Comparison of ENCODE assay signal across 8 mouse cellular contexts in genomic region chr7:46033109-46033869, GRCm38 (mm10). TPM values are rescaled to one million over a fixed set of nuclear protein-coding genes. Genes with fewer than 3 reads are reported as not detected.
DNase-seq lines count a peak whose midpoint lies in the region; ATAC-seq and TF ChIP-seq lines count a peak whose summit lies in the region.

Gene Nomo1, plus strand, starts transcription at chr7:46033698.

- peak within 1 kb of the TSS; percentile 23; the same call in 1 of the 2 replicates for H3K27ac ChIP-seq in CH12.LX (ENCODE audit: insufficient read depth, low read depth)
- H3K27ac ChIP-seq in forebrain, embryonic 11.5 days (ENCODE audit: low read depth, low read length), result no peak within 1 kb of the TSS
- H3K27ac ChIP-seq in heart, embryonic 16.5 days (ENCODE audit: low read length), result no peak within 1 kb of the TSS
- H3K27ac ChIP-seq in liver, embryonic 15.5 days (replicated peaks), result peak within 1 kb of the TSS; percentile 24; the same call in 1 of the 2 replicates
- H3K27ac ChIP-seq in neural tube, embryonic 12.5 days, result no peak within 1 kb of the TSS

- no peaks in the 10 kb centered on the region for H3K9me3 ChIP-seq in CH12.LX (replicated peaks; ENCODE audit: low read length)
- no peaks in the 10 kb centered on the region for H3K9me3 ChIP-seq in forebrain, embryonic 11.5 days (ENCODE audit: control insufficient read depth, low read length)
- H3K9me3 ChIP-seq in heart, embryonic 16.5 days (replicated peaks; ENCODE audit: control insufficient read depth, low read length), result no peaks in the 10 kb centered on the region
- no peaks in the 10 kb centered on the region for H3K9me3 ChIP-seq in liver, embryonic 15.5 days (replicated peaks)
- H3K9me3 ChIP-seq in neural tube, embryonic 12.5 days, result no peaks in the 10 kb centered on the region

- H3K9ac ChIP-seq in CH12.LX (ENCODE audit: insufficient read depth, low read depth), result peak within 1 kb of the TSS; percentile 85
- H3K9ac ChIP-seq in forebrain, embryonic 11.5 days (ENCODE audit: low read length), result peak within 1 kb of the TSS; percentile 67
- H3K9ac ChIP-seq in heart, embryonic 16.5 days (ENCODE audit: low read length), result peak within 1 kb of the TSS; percentile 83
- peak within 1 kb of the TSS; percentile 76 for H3K9ac ChIP-seq in liver, embryonic 15.5 days
- H3K9ac ChIP-seq in neural tube, embryonic 12.5 days, result peak within 1 kb of the TSS; percentile 85

- TF ChIP-seq POLR2A in CH12.LX (IDR thresholded peaks at IDR 0.05; ENCODE audit: low read depth, low read length), result peak; percentile 93

- peak within 1 kb of the TSS; percentile 99 for H3K4me2 ChIP-seq in CH12.LX (ENCODE audit: insufficient read depth, low read depth, poor library complexity, severe bottlenecking)
- H3K4me2 ChIP-seq in forebrain, embryonic 11.5 days (ENCODE audit: low read depth, low read length, severe bottlenecking), result peak within 1 kb of the TSS; percentile 86
- peak within 1 kb of the TSS; percentile 65 for H3K4me2 ChIP-seq in heart, embryonic 16.5 days (ENCODE audit: low read depth, low read length)
- peak within 1 kb of the TSS; percentile 94 for H3K4me2 ChIP-seq in liver, embryonic 15.5 days
- peak within 1 kb of the TSS; percentile 90 for H3K4me2 ChIP-seq in neural tube, embryonic 12.5 days (replicated peaks)

- H3K27me3 ChIP-seq in CH12.LX (replicated peaks), result no peaks in the 10 kb centered on the region
- no peaks in the 10 kb centered on the region for H3K27me3 ChIP-seq in forebrain, embryonic 11.5 days (ENCODE audit: control insufficient read depth, insufficient read depth, low read length)
- H3K27me3 ChIP-seq in heart, embryonic 16.5 days (ENCODE audit: control insufficient read depth, insufficient read depth, low read length), result no peaks in the 10 kb centered on the region
- H3K27me3 ChIP-seq in liver, embryonic 15.5 days, result no peaks in the 10 kb centered on the region
- H3K27me3 ChIP-seq in neural tube, embryonic 12.5 days (replicated peaks), result no peaks in the 10 kb centered on the region

- peak; percentile 29 to 83 for TF ChIP-seq CTCF in CH12.LX (conservative IDR thresholded peaks at IDR 0.05 in 1 of 2, IDR thresholded peaks at IDR 0.05 in 1 of 2; ENCODE audit: low read depth in 2 of 2, low read length in 2 of 2)

- DNase-seq in CH12.LX (ENCODE audit: extremely low read depth), result peak; percentile 94
- DNase-seq in c-Kit-positive CD71-positive TER-119-negative erythroid progenitor cells, embryonic 14.5 days (ENCODE audit: low read depth), result peak; percentile 95
- DNase-seq in forebrain, embryonic 11.5 days (ENCODE audit: low spot score), result peak; percentile 99
- peak; percentile 96 to 99 for DNase-seq in kidney, postnatal 36 days
- DNase-seq in telencephalon, adult 2 months (ENCODE audit: low read depth, low spot score), result peak; percentile 91

- dilution Hi-C loops in CH12.LX (cut with MboI; ENCODE audit: extremely low pct_ligation_motif_present, extremely low pct_unique_long_range_greater_than_20kb, low sequenced_read_pairs), result no loop called here

- no peak for TF ChIP-seq EP300 in CH12.LX (IDR thresholded peaks at IDR 0.05; ENCODE audit: low read length)

- no peak for TF ChIP-seq RAD21 in CH12.LX (IDR thresholded peaks at IDR 0.05; ENCODE audit: low read depth, low read length)

- H3K4me1 ChIP-seq in CH12.LX (ENCODE audit: control insufficient read depth in 1 of 2, insufficient read depth in 2 of 2), result peaks cover 23 to 61% of the 10 kb centered on the region in 2 experiments
- peaks cover 8% of the 10 kb centered on the region for H3K4me1 ChIP-seq in forebrain, embryonic 11.5 days (replicated peaks; ENCODE audit: control insufficient read depth, insufficient read depth, low read length)
- H3K4me1 ChIP-seq in heart, embryonic 16.5 days (ENCODE audit: control insufficient read depth, insufficient read depth, low read length), result peaks cover 9% of the 10 kb centered on the region
- peaks cover 57% of the 10 kb centered on the region for H3K4me1 ChIP-seq in liver, embryonic 15.5 days (replicated peaks)
- peaks cover 10% of the 10 kb centered on the region for H3K4me1 ChIP-seq in neural tube, embryonic 12.5 days

- ATAC-seq in forebrain, embryonic 11.5 days (replicated peaks; ENCODE audit: low FRiP score), result peak; percentile 95
- ATAC-seq in heart, embryonic 16.5 days (replicated peaks; ENCODE audit: extremely low read depth, insufficient read depth, low FRiP score), result peak; percentile 96
- peak; percentile 85 for ATAC-seq in liver, embryonic 15.5 days (ENCODE audit: insufficient read depth)
- ATAC-seq in neural tube, embryonic 12.5 days (ENCODE audit: low FRiP score, low read depth), result peak; percentile 95

- WGBS in forebrain, embryonic 11.5 days, result 6% methylated on average over 44 of the region's 44 CpGs
- WGBS in heart, embryonic 16.5 days, result 7% methylated on average over 37 of the region's 44 CpGs
- 6% methylated on average over 32 of the region's 44 CpGs for WGBS in liver, embryonic 15.5 days (ENCODE audit: insufficient replicate concordance)
- WGBS in neural tube, embryonic 12.5 days, result 6% methylated on average over 44 of the region's 44 CpGs

- peaks cover 4 to 28% of the 10 kb centered on the region in 2 experiments for H3K36me3 ChIP-seq in CH12.LX (replicated peaks in 1 of 2; ENCODE audit: control insufficient read depth in 1 of 2, insufficient read depth in 1 of 2, low read length in 1 of 2)
- no peaks in the 10 kb centered on the region for H3K36me3 ChIP-seq in forebrain, embryonic 11.5 days (ENCODE audit: control insufficient read depth, insufficient read depth, low read length)
- 0 out of 2 replicates have a peak, but pooled peaks cover 2% of the 10 kb centered on the region for H3K36me3 ChIP-seq in heart, embryonic 16.5 days (ENCODE audit: control insufficient read depth, insufficient read depth)
- H3K36me3 ChIP-seq in liver, embryonic 15.5 days (replicated peaks), result peaks cover 14% of the 10 kb centered on the region
- peaks cover 7% of the 10 kb centered on the region; the same call in 1 of the 2 replicates for H3K36me3 ChIP-seq in neural tube, embryonic 12.5 days

- peaks cover 24% of the 10 kb centered on the region for H3K79me2 ChIP-seq in CH12.LX (replicated peaks; ENCODE audit: control insufficient read depth, extremely low read depth, insufficient read depth, poor library complexity, severe bottlenecking)

- H3K4me3 ChIP-seq in CH12.LX (replicated peaks in 1 of 3; ENCODE audit: low read depth in 2 of 3, low read length in 2 of 3, poor library complexity in 1 of 3), result peak within 1 kb of the TSS; percentile 98 to 99 (median 99)
- peak within 1 kb of the TSS; percentile 92 for H3K4me3 ChIP-seq in forebrain, embryonic 11.5 days (ENCODE audit: low read depth, low read length)
- H3K4me3 ChIP-seq in heart, embryonic 16.5 days (ENCODE audit: low read length), result peak within 1 kb of the TSS; percentile 80
- H3K4me3 ChIP-seq in liver, embryonic 15.5 days (replicated peaks), result peak within 1 kb of the TSS; percentile 80
- H3K4me3 ChIP-seq in neural tube, embryonic 12.5 days, result peak within 1 kb of the TSS; percentile 87

- in situ Hi-C loops in CH12.LX (cut with MboI; ENCODE audit: low pct_ligation_motif_present, low pct_unique_long_range_greater_than_20kb, low sequenced_read_pairs), result no loop called here

TF ChIP-seq in CH12.LX, 34 proteins besides CTCF, POLR2A, EP300 and RAD21:
- TF ChIP-seq ELF1 (IDR thresholded peaks at IDR 0.05; ENCODE audit: low read depth, low read length) (peak; percentile 70), NRF1 (IDR thresholded peaks at IDR 0.05; ENCODE audit: low read depth, low read length) (peak; percentile 95), MAX (IDR thresholded peaks at IDR 0.05; ENCODE audit: low read length) (peak; percentile 69), MAZ (IDR thresholded peaks at IDR 0.05; ENCODE audit: low read depth, low read length) (no peak), CHD1 (IDR thresholded peaks at IDR 0.05; ENCODE audit: low read depth, low read length) (no peak), UBTF (IDR thresholded peaks at IDR 0.05; ENCODE audit: low read depth, low read length) (0 out of 2 replicates have a peak, but pooled peaks have one; percentile 58), SIN3A (IDR thresholded peaks at IDR 0.05; ENCODE audit: low read length) (no peak; the same call in 1 of the 2 replicates), NELFE (IDR thresholded peaks at IDR 0.05; ENCODE audit: low read depth, low read length) (peak; percentile 95), PAX5 (IDR thresholded peaks at IDR 0.05; ENCODE audit: low read length) (no peak), USF1 (IDR thresholded peaks at IDR 0.05; ENCODE audit: low read depth, low read length) (no peak), BHLHE40 (IDR thresholded peaks at IDR 0.05; ENCODE audit: low read depth, low read length) (peak; percentile 43; the same call in 1 of the 2 replicates), MYC (IDR thresholded peaks at IDR 0.05; ENCODE audit: low read depth, low read length) (peak; percentile 74; the same call in 1 of the 2 replicates), HCFC1 (IDR thresholded peaks at IDR 0.05; ENCODE audit: low read depth, low read length) (peak; percentile 85), MEF2A (IDR thresholded peaks at IDR 0.05; ENCODE audit: borderline replicate concordance, low read depth, low read length) (peak; percentile 34; the same call in 1 of the 2 replicates), ZMIZ1 (IDR thresholded peaks at IDR 0.05; ENCODE audit: low read depth, low read length) (0 out of 2 replicates have a peak, but pooled peaks have one; percentile 61), IRF4 (IDR thresholded peaks at IDR 0.05; ENCODE audit: low read depth, low read length) (peak; percentile 30; the same call in 1 of the 2 replicates), KAT2A (IDR thresholded peaks at IDR 0.05; ENCODE audit: insufficient replicate concordance, low read length) (peak; percentile 45; the same call in 1 of the 2 replicates), CHD2 (IDR thresholded peaks at IDR 0.05; ENCODE audit: low read length) (no peak), GABPA (IDR thresholded peaks at IDR 0.05; ENCODE audit: insufficient replicate concordance, low read depth, low read length) (peak; percentile 93), TCF12 (IDR thresholded peaks at IDR 0.05; ENCODE audit: low read depth, low read length) (peak; percentile 83; the same call in 1 of the 2 replicates), RCOR1 (conservative IDR thresholded peaks at IDR 0.05; ENCODE audit: low read depth, low read length) (no peak), MXI1 (IDR thresholded peaks at IDR 0.05; ENCODE audit: low read depth, low read length) (peak; percentile 94)

RNA-seq across cellular contexts. Expression of gene Nomo1, which starts in this region (rescaled TPM):
- total RNA-seq in CH12.LX (2012; rRNA removed) (89.6 and 102 TPM in 2 replicates), CH12.LX (2014; rRNA removed) (41.9 and 43.4 TPM in 2 replicates)
- polyA plus RNA-seq in CH12.LX (2012; ENCODE audit: insufficient read length, low read depth), result 97.8 and 103 TPM in 2 replicates
- 20.2 TPM in 2 replicates for polyA plus RNA-seq in forebrain, embryonic 11.5 days (2014; fragmentation: Nextera tagmentation; extraction: Ambion mirVana)
- polyA plus RNA-seq in heart, embryonic 16.5 days (2015; fragmentation: Nextera tagmentation; extraction: Ambion mirVana), result 35.9 and 36.2 TPM in 2 replicates
- polyA plus RNA-seq in liver, embryonic 15.5 days (2015; fragmentation: Nextera tagmentation; extraction: Ambion mirVana), result 22.5 and 24.0 TPM in 2 replicates
- 33.3 and 36.4 TPM in 2 replicates for polyA plus RNA-seq in neural tube, embryonic 12.5 days (2016; fragmentation: Nextera tagmentation; extraction: Ambion mirVana)

Comparison
In these comparisons a context has a peak if more than half of its experiments do, and no peak if none do; other contexts are left out.
1. H3K27ac ChIP-seq: peak in CH12.LX (single experiment) and liver, embryonic 15.5 days (single experiment); none in forebrain, embryonic 11.5 days (single experiment), heart, embryonic 16.5 days (single experiment) and neural tube, embryonic 12.5 days (single experiment).
2. Peak in every context shown above with its lines, with median percentiles within 50 percentile points of each other: DNase-seq, H3K4me2 ChIP-seq, H3K4me3 ChIP-seq, H3K9ac ChIP-seq and ATAC-seq.